Mouse (Mus musculus) midbrain, embryonic 10.5 days (tissue): ENCODE measurements around the gene Triap1. TPM values are rescaled to one million over a fixed set of nuclear protein-coding genes. Genes with fewer than 3 reads are reported as not detected.
"Not testable (repeated sequence)": the region's sequence is repeated elsewhere in the genome, so short reads cannot be mapped to it uniquely, and the experiment has no call there.

Experiments
- DNase-seq: peaks from one replicate; pipeline ENCODE4 v3.0.0-alpha.2; 2017; ENCODE audit warnings: low spot score
- H3K27ac ChIP-seq: fragments of 300-500 bp; sonication (generic); replicated peaks from 2 replicates; pipeline ENCODE4 v1.5.1; 2016; ENCODE audit warnings: mild to moderate bottlenecking
- H3K27me3 ChIP-seq: fragments of 300-500 bp; sonication (generic); 2 replicates; pipeline ENCODE4 v1.6.1; 2016; ENCODE audit warnings: low read depth, mild to moderate bottlenecking; ENCODE audit not compliant: poor library complexity, severe bottlenecking
- H3K36me3 ChIP-seq: fragments of 300-500 bp; sonication (generic); 2 replicates; pipeline ENCODE4 v1.6.1; 2016; ENCODE audit warnings: mild to moderate bottlenecking, moderate library complexity
- H3K4me1 ChIP-seq: fragments of 300-500 bp; sonication (generic); 2 replicates; pipeline ENCODE4 v1.6.1; 2016
- H3K4me3 ChIP-seq: fragments of 300-500 bp; sonication (generic); 2 replicates; pipeline ENCODE4 v1.5.1; 2016; ENCODE audit warnings: mild to moderate bottlenecking, moderate library complexity
- H3K9me3 ChIP-seq: fragments of 300-500 bp; sonication (generic); replicated peaks from 2 replicates; pipeline ENCODE4 v1.6.1; 2016; ENCODE audit warnings: mild to moderate bottlenecking
- WGBS: fragments of 180-500 bp; shearing (Covaris S2); methylation state at CpG from one replicate; pipeline ENCODE4 v1.1.7; 2016; 5-methylcytosine and 5-hydroxymethylcytosine counted together
- polyA plus RNA-seq: library from polyadenylated mRNA; unstranded; fragments of >200 nt; fragmentation: Nextera tagmentation; extraction: Ambion mirVana; gene quantifications from 2 replicates; pipeline ENCODE4 v1.2.1, GENCODE M21; 2016

Gene Triap1
- 56.4 and 60.8 TPM in 2 replicates for polyA plus RNA-seq

GRCm38 (mm10) chr5:115340577-115341313 is at the start of gene Triap1, which contains the start of gene Gatc:
Triap1 (plus strand) TSS chr5:115341225.
Gatc (minus strand) TSS chr5:115341178.
- Histone ChIP-seq H3K36me3 (peaks cover 60% of the 10 kb centered on the region), H3K4me1 (peaks cover 32% of the 10 kb centered on the region), H3K4me3 (peak within 1 kb of the TSS; percentile 90), H3K9me3 (no peaks in the 10 kb centered on the region), H3K27ac (peak within 1 kb of the TSS; percentile 95), H3K27me3 (no peaks in the 10 kb centered on the region)
- DNase-seq, result peak; percentile 92
- under 1% methylated on average over 62 of the region's 62 CpGs for WGBS

GRCm38 (mm10) chr5:115294173-115294572 is 46.9 kb upstream of the Triap1 start:
- Histone ChIP-seq H3K4me3 (no peak overlapping the region), H3K4me1 (peaks cover 13% of the 10 kb centered on the region), H3K27me3 (no peaks in the 10 kb centered on the region), H3K27ac (no peak overlapping the region), H3K36me3 (peaks cover 98% of the 10 kb centered on the region), H3K9me3 (no peaks in the 10 kb centered on the region)
- no peak for DNase-seq
- 92% methylated on average over 8 of the region's 8 CpGs for WGBS

DNA sequence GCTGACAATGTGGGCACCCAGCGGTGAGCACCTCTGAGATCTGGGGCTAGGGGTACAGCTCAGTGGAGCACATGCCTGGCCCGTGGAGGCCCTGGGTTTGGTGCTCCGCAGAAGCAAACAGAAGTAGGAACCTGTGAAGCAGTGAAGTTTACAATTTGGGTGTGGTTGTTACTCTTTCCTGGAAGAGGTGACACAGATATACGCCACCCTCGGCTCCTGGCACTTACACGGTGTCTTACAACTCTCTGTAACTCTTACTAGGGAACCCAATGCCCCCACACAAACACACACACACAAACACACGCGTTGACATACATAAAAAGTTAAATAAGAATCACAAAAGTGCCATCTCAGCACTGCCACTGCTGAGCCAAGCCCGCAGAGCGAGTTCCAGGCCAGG is 44.7 kb upstream of the Triap1 start:
- H3K27me3 ChIP-seq, result no peaks in the 10 kb centered on the region
- H3K36me3 ChIP-seq, result peaks cover 83% of the 10 kb centered on the region
- no peak overlapping the region for H3K27ac ChIP-seq
- WGBS, result 91% methylated on average over 10 of the region's 10 CpGs
- no peak overlapping the region for H3K4me3 ChIP-seq
- H3K4me1 ChIP-seq, result peaks cover 24% of the 10 kb centered on the region
- H3K9me3 ChIP-seq, result no peaks in the 10 kb centered on the region
- no peak for DNase-seq

GRCm38 (mm10) chr5:115300035-115300744 is 40.8 kb upstream of the Triap1 start:
- 2% methylated on average over 46 of the region's 46 CpGs for WGBS
- peak; percentile 70 for DNase-seq
- H3K4me3 ChIP-seq, result peak overlapping the region; percentile 94
- peaks cover 46% of the 10 kb centered on the region for H3K36me3 ChIP-seq
- peaks cover 31% of the 10 kb centered on the region for H3K4me1 ChIP-seq
- peak overlapping the region; percentile 93 for H3K27ac ChIP-seq
- H3K9me3 ChIP-seq, result no peaks in the 10 kb centered on the region
- peaks cover 17% of the 10 kb centered on the region for H3K27me3 ChIP-seq

GRCm38 (mm10) chr5:115300792-115301614 is 40.0 kb upstream of the Triap1 start, which contains the start of gene Dynll1:
Dynll1 (minus strand) TSS chr5:115300999.
- H3K9me3 ChIP-seq, result no peaks in the 10 kb centered on the region

GRCm38 (mm10) chr5:115301615-115302014 is 39.4 kb upstream of the Triap1 start:
- H3K36me3 ChIP-seq, result peaks cover 31% of the 10 kb centered on the region
- H3K4me1 ChIP-seq, result peaks cover 31% of the 10 kb centered on the region
- H3K4me3 ChIP-seq, result peak overlapping the region; percentile 94
- 34% methylated on average over 13 of the region's 13 CpGs for WGBS
- H3K9me3 ChIP-seq, result no peaks in the 10 kb centered on the region
- DNase-seq, result no peak
- H3K27me3 ChIP-seq, result peaks cover 17% of the 10 kb centered on the region
- peak overlapping the region; percentile 93 for H3K27ac ChIP-seq

More at GRCm38 (mm10) chr5:115300792-115301614, 40.0 kb upstream of the Triap1 start, which contains the start of gene Dynll1:
- peak; percentile 99 for DNase-seq
- WGBS, result 1% methylated on average over 65 of the region's 66 CpGs
- peaks cover 17% of the 10 kb centered on the region for H3K27me3 ChIP-seq
- peak within 1 kb of the TSS; percentile 94 for H3K4me3 ChIP-seq
- H3K27ac ChIP-seq, result peak within 1 kb of the TSS; percentile 93
- H3K36me3 ChIP-seq, result peaks cover 37% of the 10 kb centered on the region
- H3K4me1 ChIP-seq, result peaks cover 31% of the 10 kb centered on the region

- Histone ChIP-seq H3K4me3 (peak overlapping the region; percentile 94; the same call in 1 of the 2 replicates), H3K36me3 (peaks cover 26% of the 10 kb centered on the region), H3K27me3 (peaks cover 17% of the 10 kb centered on the region), H3K4me1 (peaks cover 31% of the 10 kb centered on the region)
- H3K27ac ChIP-seq, H3K9me3 ChIP-seq, DNase-seq: not testable (repeated sequence)
- 87% methylated on average over 7 of the region's 7 CpGs for WGBS
Observed at GRCm38 (mm10) chr5:115302190-115302589, 38.8 kb upstream of the Triap1 start.

DNA sequence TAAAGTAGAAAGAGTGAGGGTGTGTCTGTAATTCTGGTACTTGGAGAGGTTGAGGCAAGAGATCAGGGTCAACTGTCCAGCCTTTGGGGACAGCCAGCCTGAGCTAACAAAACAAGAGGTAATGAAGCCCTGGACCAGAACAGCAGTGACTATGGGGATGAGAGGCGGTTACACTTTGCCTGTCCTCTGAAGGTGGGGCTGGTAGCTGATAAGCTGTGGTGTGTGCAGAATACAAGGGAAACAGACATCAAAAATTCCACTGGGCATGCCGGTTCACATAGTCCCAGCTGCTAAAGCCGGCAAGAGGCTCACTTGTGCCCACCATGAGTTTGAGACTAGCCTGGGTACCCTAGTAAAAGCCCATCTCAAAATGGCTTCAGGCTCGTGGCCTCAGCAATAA is 28.7 kb upstream of the Triap1 start:
- no peak overlapping the region for H3K4me3 ChIP-seq
- H3K9me3 ChIP-seq, result no peaks in the 10 kb centered on the region
- H3K27me3 ChIP-seq, result no peaks in the 10 kb centered on the region
- no peak for DNase-seq
- 79% methylated on average over 4 of the region's 4 CpGs for WGBS
- H3K4me1 ChIP-seq, result peaks cover 25% of the 10 kb centered on the region
- no peaks in the 10 kb centered on the region for H3K36me3 ChIP-seq
- H3K27ac ChIP-seq, result no peak overlapping the region

- H3K36me3 ChIP-seq, result no peaks in the 10 kb centered on the region
- peaks cover 4% of the 10 kb centered on the region for H3K27me3 ChIP-seq
- no peak for DNase-seq
- no peak overlapping the region for H3K27ac ChIP-seq
- 81% methylated on average over 10 of the region's 10 CpGs for WGBS
- H3K9me3 ChIP-seq, result no peaks in the 10 kb centered on the region
- peaks cover 32% of the 10 kb centered on the region for H3K4me1 ChIP-seq
- no peak overlapping the region for H3K4me3 ChIP-seq
Observed at GRCm38 (mm10) chr5:115312816-115313667, 28.0 kb upstream of the Triap1 start.

DNA sequence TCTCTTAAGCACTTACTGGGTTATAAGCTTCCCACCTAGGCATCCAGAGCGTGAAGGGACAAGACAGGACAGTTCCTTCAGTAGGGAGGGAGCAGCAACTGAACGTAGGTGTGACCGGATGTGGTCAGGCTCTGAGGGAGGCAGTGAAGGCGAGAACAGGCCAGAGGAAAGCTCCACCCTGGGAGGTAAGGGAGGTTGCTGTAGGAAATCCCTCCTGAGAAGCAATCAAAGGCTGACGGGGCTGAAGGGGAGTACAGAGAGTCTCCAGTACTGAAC is 27.4 kb upstream of the Triap1 start:
- H3K36me3 ChIP-seq, result no peaks in the 10 kb centered on the region
- no peak for DNase-seq
- WGBS, result 47% methylated on average over 5 of the region's 5 CpGs
- peaks cover 38% of the 10 kb centered on the region for H3K4me1 ChIP-seq
- no peaks in the 10 kb centered on the region for H3K9me3 ChIP-seq
- peaks cover 9% of the 10 kb centered on the region for H3K27me3 ChIP-seq
- H3K4me3 ChIP-seq, result 0 out of 2 replicates have a peak overlapping the region, but pooled peaks have one; percentile 4
- H3K27ac ChIP-seq, result peak overlapping the region; percentile 34; the same call in 1 of the 2 replicates

DNA sequence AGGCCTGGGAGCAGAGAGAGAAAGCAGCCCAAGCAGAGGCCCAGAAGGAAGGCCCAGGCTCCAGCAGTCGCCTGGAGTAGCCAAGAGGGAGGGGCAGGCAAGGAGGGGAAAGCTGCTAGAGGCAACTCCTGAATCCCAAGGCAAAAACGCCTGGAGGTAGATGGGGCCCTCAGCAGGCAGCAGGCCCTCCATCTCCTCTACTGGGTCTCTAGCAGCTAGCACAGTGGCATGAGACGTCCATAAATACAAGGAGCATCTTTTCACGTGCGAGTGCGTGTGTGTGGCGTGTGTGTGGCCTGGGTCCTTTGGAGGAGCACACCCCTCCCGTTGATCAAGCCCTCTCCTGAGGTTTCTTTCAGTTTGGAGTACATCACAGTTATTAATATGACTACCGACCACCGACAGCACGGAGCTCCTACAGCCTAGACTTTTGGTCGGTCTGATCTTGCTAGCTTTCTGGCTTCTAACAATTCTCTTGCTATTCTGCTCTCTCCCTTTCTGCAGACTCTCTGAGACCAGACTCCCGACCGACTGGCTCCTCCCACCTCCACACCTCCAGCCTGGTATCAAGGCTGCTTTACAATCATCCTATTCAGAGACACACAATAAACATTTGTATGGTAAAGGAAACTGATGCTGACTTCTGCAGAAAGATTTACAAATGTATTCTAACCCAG is 23.9 kb upstream of the Triap1 start:
- peak overlapping the region; percentile 80 for H3K27ac ChIP-seq
- no peaks in the 10 kb centered on the region for H3K9me3 ChIP-seq
- peaks cover 42% of the 10 kb centered on the region for H3K4me1 ChIP-seq
- H3K27me3 ChIP-seq, result peaks cover 12% of the 10 kb centered on the region
- WGBS, result 4% methylated on average over 14 of the region's 14 CpGs
- no peaks in the 10 kb centered on the region for H3K36me3 ChIP-seq
- peak overlapping the region; percentile 20; the same call in 1 of the 2 replicates for H3K4me3 ChIP-seq
- no peak for DNase-seq
